Mouse (Mus musculus): ENCODE measurements at regions not wholly inside any gene's neighbourhood (a gene's known extent, or its start where the extent isn't known, plus 50 kb on each side); places are given as distances from the start of the nearest gene placed in this dataset.

- Histone ChIP-seq H3K4me1 (ENCODE audit: control insufficient read depth, insufficient read depth, low read length) (no peaks in the 10 kb centered on the region), H3K27me3 (ENCODE audit: control insufficient read depth, insufficient read depth, low read length) (no peaks in the 10 kb centered on the region), H3K27ac (ENCODE audit: low read depth, low read length) (no peak overlapping the region), H3K4me2 (ENCODE audit: low read depth, low read length) (no peak overlapping the region), H3K9ac (replicated peaks; ENCODE audit: low read depth, low read length) (no peak overlapping the region), H3K9me3 (ENCODE audit: control insufficient read depth, low read length) (no peaks in the 10 kb centered on the region), H3K4me3 (ENCODE audit: low read depth, low read length) (no peak overlapping the region), H3K36me3 (ENCODE audit: control insufficient read depth, insufficient read depth, low read length) (no peaks in the 10 kb centered on the region)
- WGBS = 65% methylated on average over 9 of the region's 9 CpGs
- ATAC-seq (ENCODE audit: low read depth) = no peak
These were observed 66.2 kb upstream of the Lipc start for GRCm38 (mm10) chr9:71018206-71018605.

DNA sequence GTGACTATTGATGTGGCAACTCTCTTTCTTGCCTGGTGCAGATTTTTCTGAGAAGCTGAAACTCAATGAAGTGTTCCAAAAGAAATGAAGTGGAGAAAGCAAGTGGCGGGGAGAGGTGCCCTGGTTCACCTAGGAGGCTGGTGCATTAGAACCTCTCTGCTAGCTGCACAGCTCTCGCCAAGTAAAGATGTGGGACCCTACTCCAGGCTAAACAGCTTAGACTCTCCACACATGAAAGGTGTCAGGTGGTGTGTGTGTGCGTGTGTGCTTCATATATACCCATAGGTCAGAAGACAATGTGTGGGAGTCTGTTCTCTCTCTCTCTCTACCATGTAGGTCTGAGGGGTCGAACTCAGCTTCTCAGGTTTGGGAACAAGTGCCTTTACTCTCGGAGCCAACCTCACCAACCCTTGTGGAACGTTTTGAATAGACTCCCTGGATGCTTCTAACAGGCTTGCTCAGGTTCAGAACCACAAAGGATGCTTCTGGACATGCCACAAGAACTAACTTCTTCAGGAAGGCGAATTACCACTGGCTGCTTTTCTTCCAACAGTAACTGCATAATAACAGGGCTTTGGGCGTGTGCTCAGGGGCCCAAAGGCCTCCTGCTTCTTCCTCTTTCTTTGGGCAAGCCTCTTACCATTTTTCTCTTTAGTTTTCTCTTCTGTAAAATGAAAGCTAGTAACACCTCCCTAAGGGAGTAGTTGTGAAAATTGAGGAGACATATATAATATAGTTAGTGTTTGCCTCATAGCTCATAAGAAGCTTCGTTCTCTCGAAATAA lies 65.6 kb upstream of the Lipc start:
- 72% methylated on average over 10 of the region's 10 CpGs for WGBS
- no peak overlapping the region for H3K9ac ChIP-seq (replicated peaks; ENCODE audit: low read depth, low read length)
- no peak overlapping the region for H3K27ac ChIP-seq (ENCODE audit: low read depth, low read length)
- H3K4me2 ChIP-seq (ENCODE audit: low read depth, low read length) = no peak overlapping the region
- H3K4me3 ChIP-seq (ENCODE audit: low read depth, low read length) = no peak overlapping the region
- no peaks in the 10 kb centered on the region for H3K9me3 ChIP-seq (ENCODE audit: control insufficient read depth, low read length)
- H3K4me1 ChIP-seq (ENCODE audit: control insufficient read depth, insufficient read depth, low read length) = no peaks in the 10 kb centered on the region
- H3K36me3 ChIP-seq (ENCODE audit: control insufficient read depth, insufficient read depth, low read length) = no peaks in the 10 kb centered on the region
- ATAC-seq (ENCODE audit: low read depth) = no peak
- no peaks in the 10 kb centered on the region for H3K27me3 ChIP-seq (ENCODE audit: control insufficient read depth, insufficient read depth, low read length)

DNA sequence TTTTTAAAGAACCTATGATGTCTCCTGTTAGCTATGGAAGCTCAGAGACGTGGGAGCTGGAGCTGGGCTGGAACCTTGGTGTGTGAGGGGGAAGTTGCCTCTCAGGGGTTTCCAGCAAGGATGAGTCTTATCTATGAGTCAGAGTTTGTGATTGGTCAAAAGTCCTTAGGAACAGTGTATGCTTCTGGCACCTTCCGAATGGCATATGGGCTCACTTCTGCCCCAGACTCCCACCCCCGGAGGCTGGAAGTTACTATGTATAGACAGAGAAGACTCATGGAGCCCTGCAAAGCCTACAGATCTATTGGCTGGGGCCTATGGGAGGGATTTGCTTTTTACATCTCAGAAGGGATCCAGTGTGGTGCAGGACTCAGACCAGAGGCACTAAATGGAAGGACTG lies 63.9 kb upstream of the Lipc start:
- H3K36me3 ChIP-seq (ENCODE audit: control insufficient read depth, insufficient read depth, low read length) = no peaks in the 10 kb centered on the region
- H3K4me2 ChIP-seq (ENCODE audit: low read depth, low read length) = no peak overlapping the region
- H3K27ac ChIP-seq (ENCODE audit: low read depth, low read length) = no peak overlapping the region
- WGBS = 87% methylated on average over 3 of the region's 3 CpGs
- H3K4me3 ChIP-seq (ENCODE audit: low read depth, low read length) = no peak overlapping the region
- H3K4me1 ChIP-seq (ENCODE audit: control insufficient read depth, insufficient read depth, low read length) = no peaks in the 10 kb centered on the region
- ATAC-seq (ENCODE audit: low read depth) = no peak
- H3K27me3 ChIP-seq (ENCODE audit: control insufficient read depth, insufficient read depth, low read length) = no peaks in the 10 kb centered on the region
- H3K9me3 ChIP-seq (ENCODE audit: control insufficient read depth, low read length) = no peaks in the 10 kb centered on the region
- no peak overlapping the region for H3K9ac ChIP-seq (replicated peaks; ENCODE audit: low read depth, low read length)

DNA sequence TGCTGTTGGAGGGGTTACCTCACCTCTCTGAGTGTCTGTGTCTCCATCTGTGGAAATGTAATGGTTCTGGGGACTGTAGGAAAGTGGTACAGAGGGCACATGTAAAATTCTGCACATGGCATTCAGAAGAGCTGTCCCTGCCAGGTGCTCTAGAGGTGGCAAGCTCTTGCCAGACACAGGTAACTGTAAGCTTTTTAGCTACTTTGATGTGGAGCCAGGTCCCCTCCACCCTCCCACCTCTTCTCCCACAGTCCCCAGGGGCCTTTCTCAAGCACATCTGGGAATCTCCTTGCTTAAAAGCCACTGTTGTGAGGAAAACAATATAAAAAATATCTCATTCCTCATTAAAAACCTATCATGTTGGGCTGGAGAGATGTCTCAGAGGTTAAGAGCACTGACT lies 63.4 kb upstream of the Lipc start:
- Histone ChIP-seq H3K36me3 (ENCODE audit: control insufficient read depth, insufficient read depth, low read length) (no peaks in the 10 kb centered on the region), H3K9ac (replicated peaks; ENCODE audit: low read depth, low read length) (no peak overlapping the region)
- ATAC-seq (ENCODE audit: low read depth) = no peak

DNA sequence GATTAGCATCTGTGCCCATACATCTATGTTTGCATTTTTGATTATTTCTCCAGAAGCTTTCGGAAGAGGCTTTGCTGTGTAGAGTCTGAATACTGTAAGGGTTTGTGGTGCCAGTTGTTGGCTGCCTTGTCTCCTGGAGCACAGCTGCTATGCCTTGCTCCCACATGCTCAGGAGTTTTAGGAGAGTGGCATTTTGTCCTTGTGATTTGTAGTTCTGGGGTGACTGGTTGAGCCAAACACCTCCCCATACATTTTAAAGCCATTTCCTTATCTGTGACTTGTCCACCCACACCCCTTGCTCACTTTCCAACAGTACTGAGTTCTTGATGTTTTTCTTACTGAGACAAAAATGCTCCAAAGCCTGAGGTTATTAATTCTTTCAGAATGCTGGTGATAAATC lies 60.4 kb upstream of the Lipc start:
- Histone ChIP-seq H3K27me3 (ENCODE audit: control insufficient read depth, insufficient read depth, low read length) (no peaks in the 10 kb centered on the region), H3K4me1 (ENCODE audit: control insufficient read depth, insufficient read depth, low read length) (no peaks in the 10 kb centered on the region), H3K9me3 (ENCODE audit: control insufficient read depth, low read length) (no peaks in the 10 kb centered on the region), H3K27ac (ENCODE audit: low read depth, low read length) (no peak overlapping the region), H3K36me3 (ENCODE audit: control insufficient read depth, insufficient read depth, low read length) (no peaks in the 10 kb centered on the region), H3K9ac (replicated peaks; ENCODE audit: low read depth, low read length) (no peak overlapping the region), H3K4me2 (ENCODE audit: low read depth, low read length) (no peak overlapping the region), H3K4me3 (ENCODE audit: low read depth, low read length) (no peak overlapping the region)
- ATAC-seq (ENCODE audit: low read depth) = no peak
- WGBS = 90% methylated on average over 1 of the region's 1 CpGs

More for the DNA sequence above, 63.4 kb upstream of the Lipc start:
- Histone ChIP-seq H3K27ac (ENCODE audit: low read depth, low read length) (no peak overlapping the region), H3K4me1 (ENCODE audit: control insufficient read depth, insufficient read depth, low read length) (no peaks in the 10 kb centered on the region), H3K4me3 (ENCODE audit: low read depth, low read length) (no peak overlapping the region), H3K4me2 (ENCODE audit: low read depth, low read length) (no peak overlapping the region), H3K9me3 (ENCODE audit: control insufficient read depth, low read length) (no peaks in the 10 kb centered on the region), H3K27me3 (ENCODE audit: control insufficient read depth, insufficient read depth, low read length) (no peaks in the 10 kb centered on the region)

GRCm38 (mm10) chr9:71004631-71005030 lies 52.6 kb upstream of the Lipc start:
- WGBS = 69% methylated on average over 2 of the region's 2 CpGs
- no peak for ATAC-seq (ENCODE audit: low read depth)
- H3K4me3 ChIP-seq (ENCODE audit: low read depth, low read length) = no peak overlapping the region

More at GRCm38 (mm10) chr9:71004631-71005030, 52.6 kb upstream of the Lipc start:
- Histone ChIP-seq H3K9ac (replicated peaks; ENCODE audit: low read depth, low read length) (no peak overlapping the region), H3K4me2 (ENCODE audit: low read depth, low read length) (no peak overlapping the region), H3K36me3 (ENCODE audit: control insufficient read depth, insufficient read depth, low read length) (no peaks in the 10 kb centered on the region), H3K27ac (ENCODE audit: low read depth, low read length) (no peak overlapping the region), H3K9me3 (ENCODE audit: control insufficient read depth, low read length) (no peaks in the 10 kb centered on the region), H3K4me1 (ENCODE audit: control insufficient read depth, insufficient read depth, low read length) (no peaks in the 10 kb centered on the region), H3K27me3 (ENCODE audit: control insufficient read depth, insufficient read depth, low read length) (no peaks in the 10 kb centered on the region)

All from neural tube, embryonic 14.5 days (tissue).